Mouse (Mus musculus) erythroblast, embryonic 14.5 days (primary cell): ENCODE measurements around the gene Sugp2. TPM values are rescaled to one million over a fixed set of nuclear protein-coding genes. Genes with fewer than 3 reads are reported as not detected.
A peak's percentile ranks its signal among the peaks of the same experiment; 100 is the strongest.

ENCODE experiments used
- H3K27me3 ChIP-seq: 2 replicates; pipeline ENCODE4 v1.6.1; 2012; ENCODE audit warnings: inconsistent platforms; ENCODE audit not compliant: control insufficient read depth
- H3K36me3 ChIP-seq: 2 replicates; pipeline ENCODE4 v1.6.1; 2012; ENCODE audit warnings: mild to moderate bottlenecking, inconsistent platforms; ENCODE audit not compliant: control insufficient read depth
- H3K4me1 ChIP-seq: 2 replicates; pipeline ENCODE4 v1.6.1; 2012; ENCODE audit warnings: inconsistent platforms; ENCODE audit not compliant: control insufficient read depth
- H3K4me3 ChIP-seq: replicated peaks from 2 replicates; pipeline ENCODE3; 2012; ENCODE audit warnings: moderate library complexity, mild to moderate bottlenecking, inconsistent platforms
- H3K9me3 ChIP-seq: 2 replicates; pipeline ENCODE4 v1.6.1; 2012; ENCODE audit warnings: low read length, inconsistent platforms, mixed read lengths; ENCODE audit not compliant: control insufficient read depth
- GATA1 ChIP-seq: IDR thresholded peaks from 2 replicates; pipeline ENCODE4 v1.6.1; 2012; ENCODE audit warnings: low read length, inconsistent platforms, mixed read lengths
- TAL1 ChIP-seq: IDR thresholded peaks from 3 replicates; pipeline ENCODE4 v1.6.1; 2012; ENCODE audit warnings: low read length, inconsistent platforms, mixed read lengths
- polyA plus RNA-seq: library from polyadenylated mRNA; stranded (reverse); fragments of >175 nt; gene quantifications from 2 replicates; pipeline ENCODE4 v1.2.3, GENCODE M21; 2012

Sugp2 gene
- polyA plus RNA-seq, 1 experiment = 1.5 TPM

- Histone ChIP-seq H3K4me1 (peaks cover 55% of the 10 kb centered on the region), H3K36me3 (peaks cover 16% of the 10 kb centered on the region), H3K27me3 (no peaks in the 10 kb centered on the region), H3K4me3 (no peak overlapping the region), H3K9me3 (no peaks in the 10 kb centered on the region)
- no peak for TF ChIP-seq TAL1
- no peak for TF ChIP-seq GATA1
These were observed 35.0 kb downstream of the Sugp2 start for GRCm38 (mm10) chr8:70268799-70269565.

- TF ChIP-seq TAL1 (no peak), GATA1 (no peak)
- Histone ChIP-seq H3K27me3 (no peaks in the 10 kb centered on the region), H3K4me1 (peaks cover 59% of the 10 kb centered on the region), H3K36me3 (no peaks in the 10 kb centered on the region), H3K4me3 (no peak overlapping the region), H3K9me3 (no peaks in the 10 kb centered on the region)
These were observed 38.9 kb downstream of the Sugp2 start for GRCm38 (mm10) chr8:70272949-70273348.

GRCm38 (mm10) chr8:70274350-70274749 is 40.3 kb downstream of the Sugp2 start:
- H3K27me3 ChIP-seq = peaks cover 4% of the 10 kb centered on the region
- H3K9me3 ChIP-seq = no peaks in the 10 kb centered on the region
- no peak overlapping the region for H3K4me3 ChIP-seq
- H3K4me1 ChIP-seq = peaks cover 53% of the 10 kb centered on the region
- H3K36me3 ChIP-seq = no peaks in the 10 kb centered on the region
- TF ChIP-seq GATA1 = no peak
- TF ChIP-seq TAL1 = no peak

- TF ChIP-seq GATA1 (no peak), TAL1 (no peak)
- H3K27me3 ChIP-seq = peaks cover 4% of the 10 kb centered on the region
- peaks cover 52% of the 10 kb centered on the region for H3K4me1 ChIP-seq
- no peaks in the 10 kb centered on the region for H3K36me3 ChIP-seq
- H3K4me3 ChIP-seq = no peak overlapping the region
- no peaks in the 10 kb centered on the region for H3K9me3 ChIP-seq
These were observed 42.5 kb downstream of the Sugp2 start for GRCm38 (mm10) chr8:70276476-70276875.

- TF ChIP-seq GATA1 (no peak), TAL1 (no peak)
- no peaks in the 10 kb centered on the region for H3K9me3 ChIP-seq
- H3K4me3 ChIP-seq = no peak overlapping the region
- no peaks in the 10 kb centered on the region for H3K36me3 ChIP-seq
- H3K27me3 ChIP-seq = peaks cover 15% of the 10 kb centered on the region
- peaks cover 46% of the 10 kb centered on the region for H3K4me1 ChIP-seq
These were observed 44.1 kb downstream of the Sugp2 start for GRCm38 (mm10) chr8:70278175-70278574.

- TF ChIP-seq TAL1 = no peak
- no peak for TF ChIP-seq GATA1
- H3K9me3 ChIP-seq = no peaks in the 10 kb centered on the region
- no peak overlapping the region for H3K4me3 ChIP-seq
- H3K4me1 ChIP-seq = peaks cover 45% of the 10 kb centered on the region
- H3K36me3 ChIP-seq = no peaks in the 10 kb centered on the region
- peaks cover 23% of the 10 kb centered on the region for H3K27me3 ChIP-seq
These were observed 45.2 kb downstream of the Sugp2 start for GRCm38 (mm10) chr8:70279266-70279665.

GRCm38 (mm10) chr8:70281001-70281400 is 47.0 kb downstream of the Sugp2 start:
- TF ChIP-seq TAL1 (no peak), GATA1 (no peak)
- Histone ChIP-seq H3K4me3 (no peak overlapping the region), H3K9me3 (no peaks in the 10 kb centered on the region), H3K27me3 (peaks cover 26% of the 10 kb centered on the region), H3K36me3 (no peaks in the 10 kb centered on the region; the same call in 1 of the 2 replicates), H3K4me1 (peaks cover 44% of the 10 kb centered on the region)

- Histone ChIP-seq H3K4me3 (peak within 1 kb of the TSS; percentile 70), H3K36me3 (peaks cover 2% of the 10 kb centered on the region; the same call in 1 of the 2 replicates), H3K4me1 (peaks cover 29% of the 10 kb centered on the region), H3K9me3 (peaks cover 7% of the 10 kb centered on the region), H3K27me3 (peaks cover 26% of the 10 kb centered on the region)
- no peak for TF ChIP-seq TAL1
- no peak for TF ChIP-seq GATA1
These were observed 48.6 kb downstream of the Sugp2 start, which contains the start of gene Homer3 for GRCm38 (mm10) chr8:70282603-70283135. Homer3 (plus strand) TSS chr8:70282827.
